Mouse (Mus musculus) kidney, postnatal 0 days (tissue): ENCODE measurements around the gene Brinp2. TPM values are rescaled to one million over a fixed set of nuclear protein-coding genes. Genes with fewer than 3 reads are reported as not detected.
A peak's percentile ranks its signal among the peaks of the same experiment; 100 is the strongest.

ENCODE experiments used
- ATAC-seq: fragments of 200-750 bp; cut with Nextera tagmentation; replicated peaks from 2 replicates; pipeline ENCODE4 v1.8.0; 2017; ENCODE audit warnings: low read depth, moderate number of reproducible peaks, moderate TSS enrichment, moderate library complexity; ENCODE audit not compliant: low FRiP score
- DNase-seq: peaks from one replicate; pipeline ENCODE4 v3.0.0-alpha.2; 2016; ENCODE audit warnings: low spot score
- H3K27ac ChIP-seq: fragments of 300-500 bp; sonication (generic); 2 replicates; pipeline ENCODE4 v1.5.1; 2014; ENCODE audit warnings: mild to moderate bottlenecking
- H3K27me3 ChIP-seq: fragments of 300-500 bp; sonication (generic); 2 replicates; pipeline ENCODE4 v1.6.1; 2014; ENCODE audit warnings: low read length, mixed read lengths; ENCODE audit not compliant: insufficient read depth
- H3K36me3 ChIP-seq: fragments of 300-500 bp; sonication (generic); 2 replicates; pipeline ENCODE4 v1.6.1; 2014; ENCODE audit warnings: low read length, mixed read lengths; ENCODE audit not compliant: insufficient read depth
- H3K4me1 ChIP-seq: fragments of 300-500 bp; sonication (generic); replicated peaks from 2 replicates; pipeline ENCODE4 v1.6.1; 2014; ENCODE audit warnings: antibody characterized with exemption, low read length, mixed read lengths; ENCODE audit not compliant: insufficient read depth
- H3K4me2 ChIP-seq: fragments of 300-500 bp; sonication (generic); 2 replicates; pipeline ENCODE4 v1.6.1; 2014; ENCODE audit warnings: mild to moderate bottlenecking, low read length, moderate library complexity, mixed read lengths
- H3K4me3 ChIP-seq: fragments of 300-500 bp; sonication (generic); replicated peaks from 2 replicates; pipeline ENCODE4 v1.5.1; 2014; ENCODE audit warnings: low read depth, low read length
- H3K9ac ChIP-seq: fragments of 300-500 bp; sonication (generic); 2 replicates; pipeline ENCODE4 v1.6.1; 2014; ENCODE audit warnings: low read depth, low read length
- H3K9me3 ChIP-seq: fragments of 300-500 bp; sonication (generic); replicated peaks from 2 replicates; pipeline ENCODE4 v1.6.1; 2016; ENCODE audit warnings: low read length, inconsistent platforms, mixed read lengths
- CTCF ChIP-seq: IDR thresholded peaks from 2 replicates; pipeline ENCODE4 v1.5.1; 2016; ENCODE audit warnings: antibody characterized with exemption, low read depth, mild to moderate bottlenecking, moderate library complexity
- WGBS: fragments of 180-500 bp; shearing (Covaris S2); extraction: QIAGEN DNeasy Blood & Tissue Kit; methylation state at CpG from one replicate; pipeline ENCODE4 v1.1.7; 2014; 5-methylcytosine and 5-hydroxymethylcytosine counted together
- polyA plus RNA-seq: library from polyadenylated mRNA; unstranded; fragments of >200 nt; fragmentation: Nextera tagmentation; extraction: Ambion mirVana; gene quantifications from 2 replicates; pipeline ENCODE4 v1.2.1, GENCODE M21; 2015

The Brinp2 gene
- polyA plus RNA-seq, 1 experiment from 2014 or later, result 0.09 TPM

DNA sequence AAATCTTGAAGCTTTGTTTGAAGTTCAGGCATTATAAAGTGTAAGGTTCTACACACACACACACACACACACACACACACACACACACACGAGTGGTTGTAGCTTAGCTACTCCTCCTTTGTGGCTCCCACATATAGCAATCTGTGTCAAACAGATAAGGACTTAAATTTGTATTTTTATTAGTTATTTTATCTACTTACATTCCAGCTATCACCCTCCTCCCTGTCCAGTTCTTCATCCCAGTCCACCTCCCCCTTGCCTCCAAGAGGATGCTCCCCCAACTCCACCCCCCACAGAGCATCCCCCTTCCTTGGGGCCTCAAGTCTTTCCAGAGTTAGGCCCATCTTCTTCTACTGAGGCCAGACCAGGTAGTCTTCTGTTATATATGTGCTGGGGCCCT is 137.4 kb downstream of the Brinp2 start:
- Histone ChIP-seq H3K4me1 (no peaks in the 10 kb centered on the region), H3K27ac (no peak overlapping the region), H3K4me2 (no peak overlapping the region), H3K4me3 (no peak overlapping the region), H3K27me3 (no peaks in the 10 kb centered on the region), H3K36me3 (no peaks in the 10 kb centered on the region), H3K9ac (no peak overlapping the region), H3K9me3 (no peaks in the 10 kb centered on the region)
- DNase-seq (no peak), ATAC-seq (no peak)
- no peak for TF ChIP-seq CTCF
- 70% methylated on average over 1 of the region's 1 CpGs for WGBS

DNA sequence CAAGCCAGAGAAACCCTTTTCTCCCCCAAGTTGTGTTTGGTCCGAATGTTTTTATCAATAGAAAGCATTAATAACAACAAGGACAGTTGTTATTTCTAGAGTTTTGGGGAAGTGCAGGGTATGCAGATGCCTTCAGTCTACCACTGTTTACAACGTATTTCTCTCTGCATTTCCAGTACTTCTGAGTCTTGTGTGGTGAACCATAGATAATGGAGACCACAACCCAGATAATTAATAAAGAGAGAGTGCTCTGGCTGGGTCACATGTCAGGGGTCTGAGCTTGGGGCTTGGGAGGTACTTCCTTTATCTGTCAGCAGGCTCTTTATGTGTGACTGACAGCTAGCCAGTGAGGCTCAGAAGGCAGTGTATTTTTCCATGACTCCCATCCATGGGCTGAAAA is 137.8 kb downstream of the Brinp2 start:
- WGBS, result 33% methylated on average over 2 of the region's 2 CpGs
- ATAC-seq, result no peak

DNA sequence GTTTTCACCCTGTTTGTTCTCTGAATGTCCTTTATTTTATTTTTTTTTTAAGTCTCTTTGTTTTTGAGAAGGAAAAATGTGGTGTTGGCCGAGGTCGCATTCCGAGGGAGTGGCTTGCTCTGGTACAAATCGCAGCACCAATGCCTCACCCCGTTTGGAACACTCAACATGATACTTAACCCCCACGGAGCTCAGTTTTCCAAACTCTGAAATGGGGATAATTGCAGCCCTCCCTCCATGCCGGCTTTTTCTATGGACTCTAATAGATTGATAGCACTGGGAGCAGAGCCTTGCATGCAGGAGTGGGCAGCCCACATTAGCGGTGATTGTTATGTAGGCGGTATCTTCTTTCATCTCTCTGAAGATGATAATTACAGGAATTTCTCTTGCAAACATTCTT is 140.5 kb downstream of the Brinp2 start:
- no peak for DNase-seq
- Histone ChIP-seq H3K4me3 (no peak overlapping the region), H3K4me1 (no peaks in the 10 kb centered on the region), H3K9me3 (no peaks in the 10 kb centered on the region), H3K36me3 (no peaks in the 10 kb centered on the region), H3K9ac (no peak overlapping the region), H3K27me3 (no peaks in the 10 kb centered on the region), H3K27ac (no peak overlapping the region), H3K4me2 (no peak overlapping the region)
- ATAC-seq, result no peak
- TF ChIP-seq CTCF, result no peak
- WGBS, result 49% methylated on average over 9 of the region's 9 CpGs

More for the DNA sequence above, 137.8 kb downstream of the Brinp2 start:
- no peak overlapping the region for H3K4me3 ChIP-seq
- DNase-seq, result no peak
- no peak overlapping the region for H3K4me2 ChIP-seq
- H3K9ac ChIP-seq, result no peak overlapping the region
- no peak overlapping the region for H3K27ac ChIP-seq
- no peaks in the 10 kb centered on the region for H3K4me1 ChIP-seq
- no peak for TF ChIP-seq CTCF
- no peaks in the 10 kb centered on the region for H3K27me3 ChIP-seq
- H3K9me3 ChIP-seq, result no peaks in the 10 kb centered on the region
- H3K36me3 ChIP-seq, result no peaks in the 10 kb centered on the region

DNA sequence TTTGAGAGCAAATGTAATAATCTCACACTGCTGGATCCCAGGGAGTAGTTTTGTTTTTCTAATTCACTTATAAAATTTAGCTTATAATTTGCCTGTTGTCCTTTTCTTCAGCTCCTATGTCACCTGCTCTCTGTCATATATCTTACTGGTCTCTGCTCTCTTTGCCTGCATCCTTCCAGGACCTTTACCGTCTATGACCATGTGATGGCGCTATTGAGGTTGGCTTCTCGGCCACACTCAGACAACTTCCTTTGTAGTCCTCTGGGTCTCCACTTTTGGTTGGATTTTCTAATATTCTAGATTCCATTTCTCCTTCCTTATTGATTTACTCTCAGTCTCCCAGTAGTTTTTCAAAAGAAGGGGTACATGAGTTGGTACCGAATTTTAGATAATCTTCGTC is 141.4 kb downstream of the Brinp2 start:
- no peak for ATAC-seq
- TF ChIP-seq CTCF, result peak; percentile 48; the same call in 1 of the 2 replicates
- 50% methylated on average over 5 of the region's 5 CpGs for WGBS

DNA sequence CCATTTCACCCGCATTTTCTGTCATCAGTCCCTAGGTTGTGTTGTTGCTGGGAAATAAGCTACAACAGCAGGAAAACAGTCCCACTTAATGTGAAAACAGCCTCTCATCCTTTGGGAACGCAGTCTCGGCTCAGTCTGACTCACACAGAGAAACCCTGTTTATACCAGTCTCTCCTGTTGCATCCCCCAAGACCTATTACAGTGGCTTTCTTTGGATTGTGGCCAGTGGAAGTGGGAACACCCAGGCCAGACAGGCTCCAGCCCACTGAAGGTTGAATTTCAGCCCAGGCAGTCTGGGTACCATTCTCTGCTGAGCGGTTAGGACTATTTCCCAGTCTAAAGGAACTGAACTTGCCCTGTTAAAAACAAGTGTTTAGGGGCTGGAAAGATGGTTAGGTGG is 142.4 kb downstream of the Brinp2 start:
- ATAC-seq (no peak), DNase-seq (no peak)
- Histone ChIP-seq H3K9me3 (no peaks in the 10 kb centered on the region), H3K4me2 (no peak overlapping the region), H3K27ac (no peak overlapping the region), H3K4me3 (no peak overlapping the region), H3K36me3 (no peaks in the 10 kb centered on the region), H3K4me1 (no peaks in the 10 kb centered on the region), H3K9ac (no peak overlapping the region), H3K27me3 (no peaks in the 10 kb centered on the region)
- 73% methylated on average over 4 of the region's 4 CpGs for WGBS
- TF ChIP-seq CTCF, result no peak

More for the DNA sequence above, 141.4 kb downstream of the Brinp2 start:
- Histone ChIP-seq H3K9me3 (no peaks in the 10 kb centered on the region), H3K4me2 (no peak overlapping the region), H3K36me3 (no peaks in the 10 kb centered on the region), H3K27me3 (no peaks in the 10 kb centered on the region), H3K9ac (no peak overlapping the region), H3K27ac (no peak overlapping the region), H3K4me1 (no peaks in the 10 kb centered on the region), H3K4me3 (no peak overlapping the region)
- DNase-seq, result no peak

DNA sequence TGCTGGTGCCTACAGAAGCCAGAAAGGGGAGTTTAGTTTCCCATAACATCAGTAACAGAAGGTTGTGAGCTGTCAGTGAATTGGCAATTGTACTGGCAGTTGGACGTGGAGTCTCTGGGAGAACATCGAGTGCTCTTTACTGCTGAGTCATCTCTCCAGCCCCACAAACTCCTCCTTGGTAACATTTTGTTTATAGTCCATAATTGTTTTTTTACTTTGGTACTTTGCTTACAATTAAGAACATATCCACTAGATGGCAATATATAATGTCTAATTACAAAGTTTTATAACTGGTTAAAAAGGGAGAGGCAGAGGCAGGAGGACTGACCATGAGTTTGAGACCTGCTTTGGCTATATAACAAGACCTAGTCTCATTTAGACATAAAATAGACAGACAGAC is 148.5 kb downstream of the Brinp2 start:
- Histone ChIP-seq H3K36me3 (no peaks in the 10 kb centered on the region), H3K4me3 (no peak overlapping the region), H3K27ac (no peak overlapping the region), H3K9me3 (no peaks in the 10 kb centered on the region), H3K27me3 (no peaks in the 10 kb centered on the region), H3K4me1 (no peaks in the 10 kb centered on the region), H3K9ac (no peak overlapping the region), H3K4me2 (no peak overlapping the region)
- no peak for DNase-seq
- no peak for ATAC-seq
- no peak for TF ChIP-seq CTCF
- 84% methylated on average over 2 of the region's 2 CpGs for WGBS

DNA sequence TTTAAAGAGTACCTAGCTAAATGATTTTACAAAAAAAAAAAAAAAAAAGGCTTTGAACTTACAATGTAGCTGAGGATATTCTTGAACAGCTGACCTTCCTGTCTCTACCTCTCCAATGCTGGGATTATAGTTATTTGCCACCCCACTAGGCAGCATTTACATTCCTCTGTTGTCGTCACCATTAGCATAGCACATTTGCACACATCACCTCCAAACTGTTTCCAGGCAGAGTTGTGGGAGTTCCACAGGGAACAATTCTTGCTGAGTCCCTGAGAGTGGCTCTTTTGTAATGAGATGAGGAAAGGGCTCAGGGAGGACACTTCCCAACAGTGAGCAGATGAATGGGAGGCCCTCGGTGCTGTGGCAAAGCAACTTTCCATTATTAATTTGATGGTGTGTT is 153.2 kb downstream of the Brinp2 start:
- WGBS, result 62% methylated on average over 2 of the region's 2 CpGs
- no peaks in the 10 kb centered on the region for H3K27me3 ChIP-seq
- H3K36me3 ChIP-seq, result no peaks in the 10 kb centered on the region
- DNase-seq, result no peak
- H3K9me3 ChIP-seq, result no peaks in the 10 kb centered on the region
- H3K4me2 ChIP-seq, result no peak overlapping the region
- H3K4me3 ChIP-seq, result no peak overlapping the region
- H3K4me1 ChIP-seq, result no peaks in the 10 kb centered on the region
- no peak for TF ChIP-seq CTCF
- no peak for ATAC-seq
- no peak overlapping the region for H3K27ac ChIP-seq
- H3K9ac ChIP-seq, result no peak overlapping the region

Other genes starting within 250 kb of the Brinp2 start
- gene Astn1, start 5.9 kb upstream of the Brinp2 start, polyA plus RNA-seq, result 0.38 and 0.51 TPM in 2 replicates